Mouse (Mus musculus) adrenal gland, postnatal 10 days (tissue): ENCODE measurements around the gene Dhx16. TPM values are rescaled to one million over a fixed set of nuclear protein-coding genes. Genes with fewer than 3 reads are reported as not detected.
A peak's percentile ranks its signal among the peaks of the same experiment; 100 is the strongest.

ENCODE experiments used
- DNase-seq: peaks from one replicate; pipeline ENCODE4 v3.0.0; 2021; ENCODE audit warnings: mixed read lengths
- total RNA-seq, 2 experiments: library from RNA; stranded (reverse); gene quantifications; 2 replicates each; pipeline ENCODE4 v1.2.3; 2021

Dhx16 gene
- total RNA-seq, 2 experiments from 2014 or later = 36.8 to 38.0 TPM

DNA sequence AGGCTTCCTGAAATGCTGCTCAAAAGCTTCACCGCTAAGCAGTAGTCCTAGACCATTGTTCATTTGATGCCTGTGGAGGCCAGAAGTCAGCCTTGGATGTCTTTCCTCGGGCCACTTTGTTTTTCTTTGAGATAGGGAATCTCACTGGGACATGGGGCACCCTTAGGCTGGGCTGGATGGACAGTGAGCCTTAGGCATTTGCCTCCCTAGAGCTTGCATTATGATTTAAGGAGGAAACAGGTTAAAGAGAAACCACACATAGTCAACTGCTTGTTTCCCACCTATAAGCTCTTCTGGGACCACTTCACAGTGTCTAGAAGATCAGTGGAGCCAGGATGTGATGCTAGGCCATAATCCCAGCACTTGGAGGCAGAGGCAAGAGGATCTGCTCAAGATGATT is 19.8 kb upstream of the Dhx16 start:
- DNase-seq = no peak

DNA sequence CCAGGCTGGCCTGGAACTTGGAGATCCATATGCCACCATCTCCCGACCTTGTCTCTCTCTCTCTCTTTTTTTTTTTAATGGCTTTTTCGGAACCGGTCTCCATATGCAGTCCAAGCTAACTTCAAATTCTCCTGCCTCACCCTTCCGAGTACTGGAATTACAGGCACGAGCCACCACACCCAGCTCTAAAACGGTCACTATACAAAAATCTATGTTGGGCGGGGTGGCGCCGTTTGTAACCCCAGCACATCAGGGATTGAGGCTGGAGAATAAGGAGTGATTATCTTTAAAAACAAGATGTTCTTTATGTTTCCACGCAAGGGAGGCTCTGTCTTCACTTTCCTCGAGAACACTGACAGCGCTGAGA is 18.8 kb upstream of the Dhx16 start:
- no peak for DNase-seq

DNA sequence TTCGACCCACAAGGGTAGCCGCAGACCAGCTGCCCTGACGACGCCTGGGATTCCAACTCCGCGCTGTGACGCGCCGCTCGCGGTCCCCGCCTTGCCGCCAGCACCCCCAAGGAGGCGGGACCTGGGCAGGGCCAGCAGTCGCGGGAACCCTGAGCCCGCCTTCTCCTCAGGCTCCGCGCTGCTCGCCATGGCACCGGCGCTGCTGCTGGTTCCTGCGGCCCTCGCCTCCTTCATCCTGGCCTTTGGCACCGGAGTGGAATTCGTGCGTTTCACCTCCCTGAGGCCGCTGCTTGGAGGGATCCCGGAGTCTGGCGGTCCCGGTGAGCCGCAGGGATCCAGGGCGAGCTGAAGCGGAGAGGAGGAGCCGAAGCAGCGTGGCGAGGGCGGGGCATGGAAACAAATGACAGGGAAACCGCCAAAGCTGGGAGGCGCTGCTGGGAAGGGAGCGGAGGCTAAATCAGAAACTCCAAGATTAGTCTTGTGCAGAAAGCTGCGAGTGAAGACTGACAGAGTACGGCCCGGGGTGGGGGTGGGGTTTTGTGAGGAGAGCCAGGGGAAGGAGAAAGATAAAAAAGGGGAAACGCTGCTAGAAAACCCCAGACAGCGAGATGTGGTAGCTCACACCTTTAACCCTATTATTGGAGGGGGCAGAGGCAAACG is 18.3 kb upstream of the Dhx16 start, which contains the start of gene Nrm:
Gene Nrm (plus strand): TSS at position 121 of the 660 bp plus-strand sequence.
- DNase-seq = peak; percentile 93

DNA sequence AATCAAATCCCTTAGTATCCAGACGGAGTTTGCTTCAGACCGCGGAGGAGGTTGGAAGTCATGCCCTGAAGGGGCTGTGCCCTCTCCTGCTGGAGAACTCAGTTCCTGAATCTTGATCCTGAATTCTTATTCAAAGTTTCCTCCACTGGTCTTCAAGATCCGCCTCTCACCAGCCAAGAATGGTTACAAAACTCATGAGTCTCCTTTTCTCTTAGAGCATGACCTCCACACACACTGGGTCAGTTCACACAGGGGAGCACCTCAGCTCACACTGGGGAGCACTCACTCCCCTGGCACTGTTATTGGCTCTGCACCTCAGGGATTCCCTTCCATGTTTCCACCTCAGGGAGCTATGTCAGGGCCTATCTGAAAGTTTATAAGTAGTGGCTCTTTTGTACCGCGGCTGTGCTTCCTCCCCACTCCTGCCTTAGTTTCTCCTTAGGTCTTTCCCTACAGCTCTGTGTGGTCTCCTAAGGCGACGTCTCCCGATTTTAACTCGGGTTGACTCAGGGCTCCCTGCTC is 14.7 kb upstream of the Dhx16 start:
- DNase-seq = peak; percentile 37

DNA sequence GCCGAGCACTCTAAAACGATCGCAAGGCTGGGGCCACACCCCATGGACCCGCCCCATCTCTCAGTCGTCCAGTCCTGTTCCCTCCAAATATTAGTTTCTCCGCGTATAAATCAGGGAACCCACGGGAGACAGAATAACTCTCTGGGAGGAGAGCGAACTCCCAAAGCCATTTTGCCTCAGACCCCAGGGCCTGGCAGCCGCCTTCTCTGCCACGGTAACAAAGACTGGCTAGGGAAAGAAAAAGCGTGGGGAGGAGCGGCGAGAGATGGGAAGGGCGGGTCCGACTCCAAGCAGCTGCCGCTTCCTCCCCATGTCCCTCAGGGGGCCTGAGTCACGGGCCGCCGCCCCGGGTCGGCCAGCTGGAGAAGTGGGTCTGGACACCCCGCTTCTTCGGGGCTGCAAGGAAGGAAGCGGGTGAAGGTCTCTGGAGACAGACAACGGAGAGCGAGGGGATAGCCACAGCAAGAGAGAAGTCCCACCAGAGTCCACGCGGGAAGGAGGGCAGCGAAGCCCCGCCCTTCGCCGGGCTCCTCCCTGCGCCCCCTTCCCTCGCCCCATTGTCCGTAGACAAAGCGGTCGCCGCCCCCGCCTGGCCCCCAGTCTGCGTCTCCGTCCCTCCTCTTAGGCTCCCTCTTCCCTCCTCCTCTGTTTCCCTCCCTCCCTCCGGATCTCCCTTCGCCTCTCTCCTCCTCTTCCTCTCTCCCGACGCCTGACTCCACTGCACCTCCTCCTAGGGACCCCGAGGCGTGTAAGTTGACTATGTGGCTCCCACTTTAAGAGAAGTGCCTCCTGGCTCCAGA is 13.9 kb upstream of the Dhx16 start, which contains the start of gene Ppp1r18:
Gene Ppp1r18 (plus strand): TSS at position 113 of the 800 bp plus-strand sequence.
- peak; percentile 81 for DNase-seq

DNA sequence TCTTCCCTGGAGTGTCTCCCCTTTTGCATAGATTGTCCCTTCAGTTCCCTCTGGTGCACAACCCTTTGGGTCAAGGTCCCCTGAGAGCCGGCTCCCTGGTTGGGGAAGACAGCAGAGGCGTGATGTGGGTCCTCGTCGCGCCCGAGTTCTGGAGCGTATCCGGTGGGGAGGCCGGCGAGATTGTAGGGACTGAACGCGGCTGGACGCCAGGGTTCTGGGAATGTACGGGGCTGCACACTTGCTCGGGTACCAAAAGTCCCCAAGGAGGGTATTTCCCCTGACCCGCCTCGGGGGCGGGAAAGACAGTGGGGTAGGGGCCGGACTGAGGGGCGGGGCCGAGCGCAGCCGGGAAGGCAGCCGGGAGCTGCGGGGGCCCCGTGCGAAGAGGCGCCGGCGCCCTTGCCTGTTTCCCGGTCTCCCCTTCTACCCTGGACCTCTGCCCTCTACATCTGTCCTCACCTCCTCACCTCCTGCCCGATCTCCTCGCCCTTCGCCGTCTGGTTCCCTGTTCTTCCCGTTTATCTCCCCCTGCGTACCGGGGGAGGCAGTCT is 13.3 kb upstream of the Dhx16 start:
- peak; percentile 81 for DNase-seq

DNA sequence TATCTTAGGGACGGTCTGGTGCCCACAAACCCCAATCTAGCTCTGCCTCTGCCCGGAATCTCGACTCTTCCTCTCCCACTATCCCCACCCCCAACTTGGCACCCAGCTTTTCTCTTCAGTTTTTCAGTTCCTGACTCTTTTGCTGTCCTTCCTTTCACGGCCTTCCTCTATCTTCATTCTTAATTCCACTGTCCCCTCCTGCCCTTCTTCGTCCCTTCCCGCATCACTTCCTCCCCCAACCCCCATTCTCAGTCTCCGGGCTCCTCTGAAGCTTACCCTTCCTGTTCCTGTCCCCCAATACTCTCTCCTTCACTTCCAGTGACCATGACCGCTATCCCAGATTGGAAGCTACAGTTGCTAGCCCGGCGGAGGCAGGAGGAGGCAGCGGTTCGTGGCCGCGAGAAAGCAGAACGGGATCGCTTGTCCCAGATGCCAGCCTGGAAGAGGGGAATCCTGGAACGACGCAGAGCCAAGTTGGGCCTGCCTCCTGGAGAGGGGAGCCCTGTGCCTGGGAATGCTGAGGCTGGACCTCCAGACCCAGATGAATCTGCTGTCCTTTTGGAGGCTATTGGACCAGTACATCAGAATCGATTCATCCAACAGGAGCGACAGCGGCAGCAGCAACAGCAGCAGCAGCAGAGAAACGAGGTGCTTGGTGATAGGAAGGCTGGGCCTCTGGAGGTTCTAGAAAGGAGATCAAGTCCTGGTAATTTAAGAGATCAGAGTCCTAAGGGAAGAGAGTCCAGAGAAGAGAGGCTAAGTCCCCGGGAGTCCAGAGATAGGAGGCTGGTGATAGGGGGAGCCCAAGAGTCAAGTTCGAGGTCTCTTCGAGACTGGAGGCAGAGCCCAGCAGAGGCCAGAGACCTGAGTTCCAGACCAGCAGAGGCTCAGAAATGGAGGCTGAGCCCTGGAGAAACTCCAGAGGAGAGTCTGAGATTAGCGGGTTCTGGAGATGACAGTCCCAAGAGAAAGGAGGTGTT is 12.4 kb upstream of the Dhx16 start:
- DNase-seq = peak; percentile 59

DNA sequence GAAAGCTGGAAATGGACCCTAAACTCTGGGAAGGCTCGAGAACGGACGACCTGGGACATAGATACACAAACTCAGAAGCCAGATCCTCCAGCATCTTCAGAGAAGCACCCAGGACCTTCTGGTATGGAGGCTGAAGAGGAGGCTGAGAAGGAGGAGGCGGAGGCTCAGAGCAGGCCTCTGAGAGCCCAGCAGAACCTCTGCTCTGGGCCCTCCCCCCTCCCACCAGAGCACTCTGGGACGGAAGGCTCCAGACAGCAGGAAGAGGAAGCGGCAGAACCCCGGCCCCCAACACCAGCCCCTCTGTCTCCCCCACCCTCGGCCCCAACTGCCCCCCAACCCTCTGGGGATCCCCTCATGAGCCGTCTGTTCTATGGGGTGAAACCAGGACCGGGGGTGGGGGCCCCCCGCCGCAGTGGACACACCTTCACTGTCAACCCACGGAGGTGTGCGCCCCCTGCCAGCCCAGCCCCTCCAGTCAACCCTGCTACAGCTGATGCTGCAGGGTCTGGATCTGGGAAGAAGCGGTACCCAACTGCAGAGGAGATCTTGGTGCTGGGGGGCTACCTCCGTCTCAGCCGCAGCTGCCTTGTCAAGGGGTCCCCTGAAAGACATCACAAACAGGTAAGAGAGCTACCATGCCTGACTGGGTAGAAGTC is 11.3 kb upstream of the Dhx16 start:
- peak; percentile 46 for DNase-seq

DNA sequence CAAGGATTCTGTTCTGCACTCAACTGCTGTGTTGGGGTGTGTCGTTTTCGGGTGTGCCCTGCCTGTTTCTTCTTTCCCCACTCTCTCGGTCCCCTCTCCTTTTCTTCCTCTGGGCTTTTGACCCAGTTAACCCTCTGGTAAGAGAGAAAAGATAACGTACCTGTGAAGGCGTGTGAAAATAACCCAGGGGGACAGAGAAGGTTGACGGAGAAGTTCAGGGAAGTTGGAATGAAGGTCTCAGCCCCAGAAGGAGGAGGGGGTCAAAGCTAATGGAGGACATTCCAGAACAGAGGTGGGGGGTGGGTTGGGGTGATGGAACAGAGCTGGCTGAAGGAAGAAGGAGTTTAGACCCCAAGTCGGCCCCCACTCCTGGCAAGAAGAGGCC is 10.7 kb upstream of the Dhx16 start:
- DNase-seq = no peak

DNA sequence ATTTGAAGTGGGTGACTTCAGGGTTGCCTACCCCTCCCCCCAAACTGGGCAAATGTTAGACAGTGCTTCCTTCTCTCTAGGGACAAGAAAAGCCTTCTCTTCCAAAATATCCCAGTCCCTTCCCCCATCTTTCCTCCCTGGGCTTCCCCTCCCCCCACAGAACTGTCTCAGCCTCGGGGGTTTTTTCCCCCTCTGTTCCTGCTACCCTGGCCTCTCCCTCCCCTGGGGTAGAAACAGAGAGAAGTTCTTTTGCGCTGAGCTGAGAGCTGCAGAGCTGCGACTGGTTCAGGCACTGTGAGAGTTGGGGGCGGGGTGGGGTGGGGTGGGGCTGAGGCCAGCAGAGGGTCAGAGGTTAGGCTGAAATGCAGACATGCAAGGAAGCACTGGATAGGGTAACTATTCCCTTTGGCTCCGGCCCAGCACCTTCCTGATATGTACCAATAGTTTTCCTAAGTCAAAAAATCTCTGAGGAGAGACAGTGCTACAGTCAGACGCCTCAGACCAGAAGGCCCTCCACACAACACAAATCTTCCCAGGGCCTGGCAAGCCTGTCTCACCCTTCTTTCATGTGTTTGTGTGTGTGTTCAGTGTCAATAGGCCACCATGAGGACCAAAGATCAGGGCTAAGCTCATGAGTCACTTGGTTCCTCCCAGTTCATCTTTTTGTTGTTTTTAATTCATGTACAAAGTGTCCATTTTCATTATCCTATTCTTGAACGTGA is 10.1 kb upstream of the Dhx16 start:
- peak; percentile 61 for DNase-seq

DNA sequence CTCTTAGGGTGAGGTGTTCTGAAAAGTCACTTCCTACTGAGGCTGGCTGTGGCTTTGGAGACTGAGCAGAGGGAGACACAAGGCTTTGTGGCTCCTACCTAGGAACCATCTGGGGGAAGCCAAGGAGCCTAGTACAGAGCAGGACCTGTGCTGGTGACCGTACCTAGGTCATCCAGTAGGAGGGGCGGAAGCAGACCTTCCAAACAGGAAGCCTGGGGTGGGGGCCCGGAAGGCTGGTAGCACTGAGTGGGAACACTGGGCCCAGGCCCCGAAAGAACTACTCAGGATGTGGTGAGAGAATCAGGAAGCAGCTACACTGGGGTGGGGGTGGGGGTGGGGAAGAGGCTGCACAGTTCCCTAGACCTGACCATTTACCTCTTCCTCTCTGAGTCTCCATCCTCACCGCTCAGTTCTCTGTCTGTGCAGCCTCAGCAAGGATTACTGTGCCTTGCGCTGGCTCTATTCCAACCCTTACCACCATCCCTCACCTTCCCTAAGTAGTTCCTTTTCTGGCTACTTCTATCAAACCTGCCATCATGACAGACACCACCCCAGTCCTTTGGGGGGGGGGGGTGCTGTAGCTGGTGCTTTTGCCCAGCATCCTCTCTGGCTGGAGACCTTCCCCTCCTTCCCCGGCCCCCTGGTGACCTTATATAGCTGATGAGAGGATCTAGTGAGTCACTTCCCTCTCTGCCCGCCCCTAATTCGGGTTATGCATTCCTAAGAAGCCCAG is 9.3 kb upstream of the Dhx16 start:
- peak; percentile 69 for DNase-seq

DNA sequence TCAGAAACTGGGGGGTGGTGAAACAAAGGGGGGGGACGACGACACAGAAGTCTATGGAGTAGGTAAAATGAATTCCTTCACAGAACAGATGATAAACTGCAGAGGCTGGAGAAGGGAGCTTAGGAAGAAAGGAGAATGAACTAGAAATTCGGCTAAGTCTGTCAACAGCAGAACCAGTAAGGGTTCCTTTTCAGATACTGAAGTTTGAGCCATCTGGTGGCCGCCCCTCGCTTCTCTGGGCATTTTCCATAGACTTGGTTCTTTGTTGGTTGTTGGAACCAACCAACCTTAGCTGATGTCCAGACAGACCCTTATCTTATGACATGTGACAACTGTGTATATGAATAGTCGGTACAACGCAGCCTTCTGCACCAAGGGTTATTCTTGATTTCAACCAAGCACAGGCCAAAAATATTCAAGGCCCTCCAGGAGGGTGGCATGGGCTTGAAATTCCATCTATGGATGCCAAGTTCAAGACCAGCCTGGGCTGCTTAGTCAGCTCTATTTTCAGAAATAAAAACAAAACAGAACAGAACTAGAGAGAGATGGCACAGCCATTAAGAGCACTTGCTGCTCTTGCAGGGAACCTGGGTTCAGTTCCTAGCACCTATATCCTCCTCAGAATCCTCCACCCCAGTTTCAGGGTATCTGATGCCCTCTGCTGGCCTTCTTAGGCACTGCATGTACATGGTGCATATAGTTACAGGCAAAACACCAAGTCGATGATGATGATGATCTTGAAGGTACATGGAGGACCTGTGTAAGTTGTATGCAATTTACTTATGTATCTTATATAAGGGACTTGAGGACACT is 8.5 kb upstream of the Dhx16 start:
- DNase-seq = peak; percentile 48

DNA sequence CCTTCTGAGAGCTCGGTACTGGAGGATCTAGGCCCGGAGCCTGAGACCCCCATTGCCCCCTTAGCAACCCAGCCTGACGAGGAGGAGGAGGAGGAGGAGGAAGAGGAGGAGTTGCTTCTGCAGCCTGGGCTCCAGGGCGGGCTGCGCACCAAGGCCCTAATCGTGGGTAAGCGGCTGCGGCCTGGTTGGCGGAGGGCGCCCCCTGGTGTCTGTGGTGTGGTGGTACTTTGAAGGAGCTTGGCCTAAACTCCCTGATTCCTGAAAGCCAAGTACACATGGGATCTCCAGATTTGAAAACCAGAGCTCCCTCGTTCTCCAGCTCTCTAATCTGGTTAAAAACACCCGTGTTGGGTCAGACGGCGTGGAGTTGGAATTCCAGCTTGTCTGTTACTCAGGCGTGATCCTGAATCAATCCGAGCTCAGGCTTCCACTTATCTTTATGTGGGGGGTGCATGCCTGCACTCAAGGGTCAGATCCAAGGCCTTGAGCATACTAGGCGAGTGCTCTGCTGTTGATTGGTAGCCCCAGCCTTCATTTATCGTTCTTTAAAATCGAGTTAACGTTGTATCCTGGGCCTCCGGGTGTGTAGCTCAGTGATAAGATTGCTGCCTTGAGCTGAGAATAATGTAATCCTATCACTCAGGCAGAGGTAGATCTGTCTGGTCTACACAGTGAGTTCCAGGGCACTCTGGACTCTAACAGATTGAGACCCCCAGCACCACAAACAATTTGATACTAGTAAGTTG is 5.7 kb upstream of the Dhx16 start:
- peak; percentile 95 for DNase-seq

DNA sequence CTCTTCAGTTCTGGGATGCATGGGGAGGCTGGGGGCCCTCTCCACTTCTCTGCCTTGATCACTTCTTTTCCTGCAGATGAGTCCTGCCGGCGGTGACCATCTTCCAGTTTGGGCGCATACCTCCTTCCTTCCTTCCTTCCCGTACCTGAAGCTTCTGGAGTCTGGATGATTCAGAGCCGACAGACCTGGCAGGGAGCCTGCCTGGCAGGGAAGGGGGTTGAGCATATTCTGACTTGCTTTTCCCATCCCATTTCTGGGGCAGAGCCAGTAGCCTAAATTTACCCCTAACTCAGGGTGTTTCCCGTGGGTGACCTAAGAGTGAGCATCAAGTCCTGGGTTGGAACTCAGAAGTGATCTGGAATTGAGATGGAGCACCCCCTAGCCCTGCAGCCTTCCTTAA is 4.9 kb upstream of the Dhx16 start:
- DNase-seq = no peak

DNA sequence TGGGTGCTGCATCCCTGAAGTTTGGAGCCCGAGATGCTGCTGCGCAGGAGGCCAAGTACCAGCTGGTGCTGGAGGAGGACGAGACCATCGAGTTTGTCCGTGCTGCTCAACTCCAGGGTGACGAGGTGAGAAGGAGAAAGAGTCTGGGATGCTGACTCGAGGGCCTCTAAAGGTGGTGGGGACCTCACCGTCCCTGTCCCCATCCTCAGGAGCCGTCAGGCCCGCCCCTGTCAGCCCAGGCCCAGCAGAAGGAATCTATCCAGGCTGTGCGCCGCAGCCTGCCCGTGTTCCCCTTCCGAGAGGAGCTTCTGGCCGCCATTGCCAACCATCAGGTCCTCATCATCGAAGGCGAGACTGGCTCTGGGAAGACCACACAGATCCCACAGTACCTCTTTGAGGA is 3.3 kb downstream of the Dhx16 start:
- no peak for DNase-seq

DNA sequence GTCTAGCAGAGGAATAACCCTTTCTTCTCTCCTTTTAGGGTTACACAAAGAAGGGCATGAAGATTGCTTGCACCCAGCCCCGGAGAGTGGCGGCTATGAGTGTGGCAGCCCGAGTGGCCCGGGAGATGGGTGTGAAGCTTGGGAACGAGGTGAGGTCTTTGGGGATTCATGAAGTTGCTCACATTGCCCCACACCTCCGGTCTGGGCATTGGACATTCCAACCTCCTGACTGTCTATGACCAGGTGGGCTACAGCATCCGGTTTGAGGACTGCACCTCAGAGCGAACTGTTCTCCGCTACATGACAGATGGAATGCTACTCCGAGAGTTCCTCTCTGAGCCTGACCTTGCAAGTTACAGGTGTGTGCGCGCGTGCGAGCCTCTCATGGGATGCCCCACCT is 4.2 kb downstream of the Dhx16 start:
- no peak for DNase-seq

DNA sequence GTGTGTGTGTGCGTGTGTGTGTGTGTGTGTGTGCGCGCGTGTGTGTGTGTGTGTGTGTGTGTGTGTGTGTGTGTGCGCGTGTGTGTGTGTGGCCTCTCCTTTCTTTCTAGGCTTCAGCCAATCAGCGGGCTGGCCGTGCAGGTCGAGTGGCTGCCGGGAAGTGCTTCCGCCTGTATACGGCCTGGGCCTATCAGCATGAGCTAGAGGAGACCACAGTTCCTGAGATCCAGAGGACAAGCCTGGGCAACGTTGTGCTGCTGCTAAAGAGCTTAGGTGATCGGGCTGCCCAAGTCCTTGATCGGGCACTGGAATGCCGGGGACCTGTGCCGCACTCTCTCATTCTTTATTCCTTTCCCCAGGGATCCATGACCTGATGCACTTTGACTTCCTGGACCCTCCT is 8.1 kb downstream of the Dhx16 start:
- no peak for DNase-seq
